Mouse (Mus musculus) liver, adult (tissue): ENCODE measurements around the gene Dscam.

ENCODE experiments used
- GATA4 ChIP-seq: IDR thresholded peaks from 2 replicates; pipeline ENCODE4 v1.6.1; 2014; ENCODE audit warnings: mild to moderate bottlenecking, low read length; ENCODE audit not compliant: insufficient replicate concordance

The Dscam gene

DNA sequence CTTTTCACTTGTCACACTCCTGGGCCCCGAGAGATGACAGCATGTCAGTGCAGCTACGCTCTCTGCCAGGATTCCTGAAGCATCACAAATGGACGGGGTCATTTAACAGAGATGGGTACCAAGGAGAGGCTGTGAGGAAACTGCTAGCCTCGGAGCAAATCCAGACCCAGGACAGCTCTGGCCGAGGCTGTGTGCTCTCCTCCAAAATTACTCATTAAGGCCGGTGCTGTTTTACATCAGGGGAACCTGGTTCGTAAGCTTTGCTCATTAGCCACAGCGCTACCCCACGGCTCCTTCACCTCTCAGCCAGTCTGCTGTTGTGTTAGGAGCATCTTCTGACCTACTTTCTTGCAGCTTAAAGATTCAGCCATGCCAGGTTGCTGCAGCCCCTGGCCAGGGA is 449.3 kb downstream of the Dscam start:
- no peak for TF ChIP-seq GATA4

- no peak for TF ChIP-seq GATA4
These were observed 449.9 kb downstream of the Dscam start for GRCm38 (mm10) chr16:96720666-96721065.

- no peak for TF ChIP-seq GATA4
These were observed 452.3 kb downstream of the Dscam start for GRCm38 (mm10) chr16:96718221-96718620.

DNA sequence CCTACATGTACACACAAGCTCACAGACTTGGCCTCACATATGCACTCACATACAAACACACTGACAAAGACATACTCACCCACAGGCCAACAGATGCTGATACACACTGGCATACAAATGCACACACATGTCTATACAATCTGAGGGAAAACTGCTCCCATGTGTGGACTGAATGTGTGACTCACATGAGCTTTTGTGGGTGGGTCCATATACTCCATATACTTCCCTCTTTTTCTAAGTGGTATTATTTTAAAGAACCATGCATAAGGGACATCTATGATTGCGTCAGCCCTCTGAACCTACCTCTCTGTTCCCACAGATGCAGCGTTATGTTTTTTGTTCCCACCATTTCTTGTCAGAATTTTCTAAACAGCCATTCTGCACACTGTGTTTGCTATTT is 453.9 kb downstream of the Dscam start:
- no peak for TF ChIP-seq GATA4

- TF ChIP-seq GATA4, result no peak
These were observed 458.6 kb downstream of the Dscam start for GRCm38 (mm10) chr16:96711935-96712334.

GRCm38 (mm10) chr16:96700551-96700950 is 470.0 kb downstream of the Dscam start:
- no peak for TF ChIP-seq GATA4

DNA sequence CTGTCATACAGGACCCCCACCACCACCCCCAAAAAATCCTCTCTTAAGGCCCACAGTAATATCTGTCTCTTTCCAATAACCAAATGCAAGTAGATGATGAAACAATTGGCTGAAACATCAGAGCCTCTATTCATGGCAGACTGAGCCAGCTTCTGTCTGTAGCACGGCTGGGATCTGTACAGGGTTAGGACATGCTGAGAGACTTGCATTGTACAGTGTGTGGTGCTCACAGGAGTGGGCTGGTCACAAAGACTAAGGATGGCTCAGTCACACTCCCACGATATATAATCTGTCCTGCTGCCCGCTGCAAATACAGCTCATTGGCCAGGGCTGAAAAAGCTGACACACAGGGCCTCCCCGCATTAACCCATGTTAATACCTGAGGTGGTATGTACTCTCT is 474.7 kb downstream of the Dscam start:
- TF ChIP-seq GATA4, result no peak

DNA sequence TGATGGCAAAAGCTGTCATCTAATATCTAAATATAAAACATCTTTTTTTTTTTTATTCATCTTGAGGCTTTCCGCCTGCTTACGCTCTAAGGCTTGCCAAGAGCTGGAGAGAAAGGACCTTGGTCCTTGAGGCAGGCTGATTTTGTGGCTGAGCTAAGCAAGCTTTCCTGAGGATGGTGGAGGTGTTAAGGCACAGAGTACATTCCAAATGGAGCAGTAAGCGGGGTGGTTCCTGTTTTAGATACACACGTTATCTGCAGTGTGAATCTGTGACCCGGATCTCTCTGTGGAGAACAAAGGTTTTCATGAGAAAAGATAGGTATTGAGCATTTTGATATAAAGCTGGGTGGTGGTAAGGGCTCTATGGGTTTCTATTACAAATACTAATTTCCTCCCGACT is 479.0 kb downstream of the Dscam start:
- no peak for TF ChIP-seq GATA4

- no peak for TF ChIP-seq GATA4
These were observed 480.5 kb downstream of the Dscam start for GRCm38 (mm10) chr16:96690052-96690451.

DNA sequence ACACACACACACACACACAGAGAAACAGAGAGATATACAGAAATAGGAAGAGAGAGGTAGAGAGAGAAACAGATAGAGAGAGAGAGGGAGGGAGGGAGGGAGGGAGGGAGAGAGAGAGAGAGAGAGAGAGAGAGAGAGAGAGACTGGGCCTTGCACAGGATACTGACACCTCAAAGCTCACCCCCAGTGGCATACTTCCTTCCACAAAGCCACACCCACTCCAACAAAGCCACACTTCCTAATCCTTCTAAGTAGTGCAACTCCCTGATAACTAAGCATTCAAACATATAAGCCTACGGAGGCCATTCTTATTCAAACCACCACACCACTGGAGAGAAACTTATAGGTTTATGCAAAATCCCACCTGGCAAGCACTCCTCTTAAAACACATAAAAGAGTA is 481.1 kb downstream of the Dscam start:
- TF ChIP-seq GATA4, result no peak

DNA sequence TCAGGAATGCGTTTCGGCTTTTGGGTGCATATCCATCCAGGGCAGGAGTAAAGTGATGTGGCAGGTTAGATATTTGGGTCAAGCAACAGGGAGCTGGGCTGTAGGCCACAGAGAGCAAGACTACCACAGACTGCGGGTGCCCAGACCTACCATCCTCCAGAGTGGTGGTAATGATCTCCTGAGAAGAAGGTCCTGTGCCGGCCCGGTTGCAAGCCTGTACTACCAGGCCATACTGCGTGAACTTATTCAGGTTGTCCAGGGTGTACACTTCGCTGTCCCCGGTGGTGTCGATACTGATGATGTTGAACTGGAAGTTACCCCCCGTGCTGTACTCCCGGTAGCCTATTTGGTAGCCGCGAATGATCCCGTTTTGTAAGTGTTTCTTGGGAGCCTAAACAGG is 485.5 kb downstream of the Dscam start:
- TF ChIP-seq GATA4, result no peak

GRCm38 (mm10) chr16:96684581-96684980 is 486.0 kb downstream of the Dscam start:
- no peak for TF ChIP-seq GATA4

DNA sequence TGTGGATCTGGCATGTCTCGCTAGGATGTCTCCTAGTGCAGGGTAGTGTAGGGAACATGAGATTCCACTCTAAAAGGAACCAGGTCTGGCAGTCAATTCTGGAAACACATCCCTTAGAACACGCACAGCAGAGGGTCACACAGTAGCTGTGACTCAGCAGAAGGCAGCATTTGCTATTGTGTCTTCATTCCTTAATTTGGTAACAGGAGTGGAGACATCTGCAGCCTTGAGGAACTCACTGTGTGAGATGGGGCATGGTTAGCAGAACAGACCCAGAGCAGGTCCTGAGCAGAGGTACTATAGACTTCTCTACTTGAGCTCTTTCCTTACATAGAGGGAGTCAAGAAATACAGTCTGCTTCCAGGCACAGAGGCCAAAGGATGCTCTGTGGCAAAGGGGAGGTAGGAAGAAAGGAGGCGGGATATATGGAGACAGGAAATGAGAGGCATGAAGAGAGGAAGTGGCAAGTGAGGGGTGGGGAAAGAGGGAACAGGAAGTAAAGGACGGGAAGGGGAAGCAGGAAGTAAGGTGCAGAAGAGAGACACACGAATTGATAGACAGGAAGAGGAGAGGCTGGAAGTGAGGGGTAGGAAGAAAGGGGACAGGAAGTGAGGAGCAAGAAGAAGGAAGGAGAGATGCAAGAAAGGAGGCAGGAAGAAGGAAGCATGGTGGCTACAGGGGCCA is 488.1 kb downstream of the Dscam start:
- no peak for TF ChIP-seq GATA4

- TF ChIP-seq GATA4, result no peak
These were observed 490.6 kb downstream of the Dscam start for GRCm38 (mm10) chr16:96679981-96680380.

DNA sequence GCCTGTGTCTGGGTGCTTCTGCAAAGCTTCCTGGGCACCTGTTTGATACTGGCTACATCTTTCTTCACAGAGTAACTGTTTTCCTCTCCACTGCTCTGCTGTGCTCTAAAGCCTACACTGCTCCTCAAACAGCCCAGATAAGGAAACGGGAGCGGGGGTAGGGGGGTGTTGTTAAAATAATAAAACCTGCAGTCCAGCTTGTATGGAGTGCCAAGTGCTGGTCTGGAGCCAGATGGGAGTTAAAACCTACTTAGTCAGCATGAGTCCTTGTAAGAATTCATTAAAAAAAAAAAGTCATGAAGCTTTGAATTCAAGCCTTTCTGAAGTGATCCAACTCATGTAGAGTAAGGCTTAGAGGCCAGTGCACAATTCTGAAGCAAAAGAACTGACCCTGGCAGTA is 493.1 kb downstream of the Dscam start:
- no peak for TF ChIP-seq GATA4

DNA sequence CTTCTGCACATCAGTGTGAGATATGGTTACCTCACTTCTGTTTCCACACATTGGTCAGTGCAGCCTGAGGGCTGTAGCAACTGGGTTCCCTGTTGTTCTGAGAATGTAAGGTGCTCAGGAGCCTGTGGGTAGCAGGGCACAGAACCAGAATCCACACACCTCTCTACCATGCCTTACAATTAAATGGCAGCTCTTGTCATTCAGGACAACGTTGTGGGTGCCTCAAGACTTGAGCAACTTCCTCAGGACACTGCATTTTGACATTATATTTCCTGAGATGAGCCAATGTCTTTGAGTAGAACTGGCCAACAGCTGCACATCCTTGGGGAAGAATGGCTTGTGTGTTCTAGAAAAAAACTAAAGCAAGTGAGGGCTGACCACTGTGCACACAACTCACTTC is 493.9 kb downstream of the Dscam start:
- TF ChIP-seq GATA4, result no peak

- TF ChIP-seq GATA4, result no peak
These were observed 497.2 kb downstream of the Dscam start for GRCm38 (mm10) chr16:96673191-96673847.
